Mouse (Mus musculus): ENCODE data around the gene Psma2.

Psma2 gene

DNA sequence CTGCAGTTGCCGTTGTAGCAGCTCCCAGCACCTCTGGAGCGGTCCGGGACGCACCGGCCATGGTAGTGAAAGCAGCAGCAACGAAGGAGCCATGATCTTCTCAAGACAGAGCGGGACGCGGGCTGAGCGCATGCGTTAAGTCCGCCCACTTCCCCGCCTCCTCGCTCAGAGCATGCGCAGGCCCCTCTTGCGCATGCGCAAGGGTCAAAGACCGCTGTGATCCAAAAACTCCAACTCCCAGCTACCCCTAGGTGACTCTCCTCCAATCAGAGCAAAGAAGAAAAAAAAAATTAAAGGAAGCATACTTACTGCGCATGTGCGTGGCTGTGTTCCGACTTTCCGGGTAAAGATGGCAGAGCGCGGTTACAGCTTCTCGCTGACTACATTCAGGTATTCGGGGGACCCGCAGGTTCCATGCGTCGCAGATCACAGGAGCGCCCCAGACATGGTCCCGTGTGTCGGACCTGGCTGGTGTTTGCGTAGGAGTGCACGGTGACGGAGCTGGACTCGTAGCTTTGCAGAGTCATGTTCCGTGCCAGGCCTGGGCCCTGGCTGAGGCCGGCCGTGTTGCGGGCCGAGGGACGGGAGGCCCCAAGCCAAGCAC lies at the start of gene Psma2, which contains the start of gene Mrpl32:
Gene Psma2 (plus strand): TSS at position 315 of the 604 bp plus-strand sequence.
Gene Mrpl32 (minus strand): TSS at position 240 of the 604 bp plus-strand sequence.
- peak; percentile 97 for ATAC-seq (ENCODE audit: low TSS enrichment)

DNA sequence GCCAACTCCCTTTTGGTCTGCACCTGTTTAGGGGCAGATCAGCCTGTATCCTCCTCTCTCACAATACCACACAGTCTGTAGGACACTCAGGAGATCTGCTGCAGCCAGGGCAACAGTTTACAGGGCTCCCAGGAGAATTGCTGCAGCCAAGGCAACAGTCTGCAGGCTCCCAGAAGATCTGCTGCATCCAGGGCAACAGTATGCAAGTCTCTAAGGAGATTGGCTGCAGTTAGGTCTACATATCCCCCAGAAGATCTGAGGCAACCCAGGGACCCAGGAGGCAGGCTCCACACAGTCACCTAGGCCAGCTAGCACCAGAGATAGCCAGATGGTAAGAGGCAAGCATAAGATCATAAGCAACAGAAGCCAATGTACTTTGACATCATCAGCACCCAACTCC lies 38.9 kb upstream of the Psma2 start:
- ATAC-seq (ENCODE audit: low TSS enrichment) = no peak

- peak; percentile 52; the same call in 1 of the 2 replicates for ATAC-seq (ENCODE audit: low TSS enrichment)
Observed at GRCm38 (mm10) chr13:14580392-14580791, 32.6 kb upstream of the Psma2 start.

DNA sequence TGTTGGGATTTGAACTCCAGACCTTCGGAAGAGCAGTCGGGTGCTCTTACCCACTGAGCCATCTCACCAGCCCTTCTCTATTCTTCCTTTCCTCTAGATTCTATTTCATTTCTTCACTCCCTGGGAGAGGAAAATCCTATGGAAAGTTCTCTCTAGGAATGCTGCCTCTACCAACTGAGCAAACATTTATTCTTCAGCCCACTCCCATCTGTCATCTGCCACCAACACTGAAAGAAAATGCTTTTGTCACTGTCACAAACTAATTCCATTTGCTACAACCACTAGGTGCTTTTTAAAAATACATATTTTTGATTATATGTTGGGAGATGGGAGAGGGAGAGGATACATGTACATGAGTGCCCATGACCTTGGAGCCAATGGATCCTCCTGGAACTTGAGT lies 10.3 kb upstream of the Psma2 start:
- ATAC-seq (ENCODE audit: low TSS enrichment) = peak; percentile 62

DNA sequence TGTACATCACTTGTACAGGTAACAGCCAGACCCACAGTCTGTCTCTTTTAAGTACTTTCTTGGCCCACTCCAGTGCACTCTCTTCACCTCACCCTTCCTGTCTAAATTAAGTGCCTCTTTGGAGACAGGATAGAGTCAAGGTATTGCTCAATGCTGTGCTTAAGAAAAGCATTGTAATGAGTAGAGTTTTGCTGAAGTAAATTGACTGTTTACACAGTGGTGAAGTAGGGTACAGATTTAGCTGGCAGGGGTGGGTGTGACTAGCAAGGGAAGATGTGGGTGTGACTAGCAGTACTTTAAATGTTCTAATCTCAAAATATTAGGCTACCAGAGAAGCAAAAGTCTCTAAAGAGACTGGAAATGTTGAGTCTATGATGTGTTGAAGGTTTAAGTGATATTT lies 5.4 kb upstream of the Psma2 start:
- ATAC-seq (ENCODE audit: low TSS enrichment) = 0 out of 2 replicates have a peak, but pooled peaks have one; percentile 29

DNA sequence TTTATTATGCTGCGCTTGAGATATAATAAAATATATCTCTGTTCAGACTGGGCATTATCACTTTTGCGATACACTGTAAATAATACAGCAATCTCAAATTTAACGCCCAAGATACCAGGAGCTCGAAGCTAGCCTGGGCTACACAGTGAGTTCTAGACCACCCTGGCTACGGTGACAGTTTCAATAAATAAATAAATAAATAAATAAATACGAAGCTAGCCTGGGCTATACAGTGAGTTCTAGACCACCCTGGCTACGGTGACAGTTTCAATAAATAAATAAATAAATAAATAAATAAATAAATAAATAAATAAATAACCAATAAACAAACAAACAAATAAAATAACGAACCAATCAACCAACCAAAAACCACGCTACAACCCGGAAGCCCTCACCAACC lies 577 bp upstream of the Psma2 start:
- no peak for ATAC-seq (ENCODE audit: low TSS enrichment)

GRCm38 (mm10) chr13:14613553-14613952 lies 513 bp downstream of the Psma2 start:
- no peak for ATAC-seq (ENCODE audit: low TSS enrichment)

- peak; percentile 83 for ATAC-seq (ENCODE audit: low TSS enrichment)
Observed at GRCm38 (mm10) chr13:14618724-14619123, 5.7 kb downstream of the Psma2 start.

GRCm38 (mm10) chr13:14629726-14630641 lies 16.9 kb downstream of the Psma2 start, which contains the start of gene AW209491:
TSS of gene AW209491 (plus strand) at chr13:14630154.
- ATAC-seq (ENCODE audit: low TSS enrichment) = peak; percentile 97

GRCm38 (mm10) chr13:14639998-14640397 lies 27.0 kb downstream of the Psma2 start:
- no peak for ATAC-seq (ENCODE audit: low TSS enrichment)

- ATAC-seq (ENCODE audit: low TSS enrichment) = peak; percentile 90
Observed at GRCm38 (mm10) chr13:14649301-14649700, 36.3 kb downstream of the Psma2 start.

GRCm38 (mm10) chr13:14667107-14667506 lies 54.1 kb downstream of the Psma2 start:
- ATAC-seq (ENCODE audit: low TSS enrichment) = no peak

DNA sequence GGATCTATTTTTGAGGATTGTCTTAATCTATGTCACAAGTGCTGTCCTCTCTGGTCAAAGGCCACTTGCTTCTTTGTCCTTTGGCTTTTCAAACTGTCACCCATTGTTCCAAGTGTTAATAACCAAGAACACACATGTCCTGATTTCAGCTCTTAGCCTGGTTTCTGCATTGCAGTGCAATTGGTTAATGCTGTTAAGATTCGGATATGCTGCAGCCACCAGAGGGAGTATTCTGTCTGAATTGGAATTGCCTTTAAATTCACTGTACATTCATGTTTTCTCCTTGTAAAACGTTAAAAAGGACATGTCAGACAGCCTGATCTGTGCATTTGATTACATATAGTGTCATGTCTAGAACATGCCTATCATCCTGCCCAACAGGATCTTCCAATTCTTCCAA lies 57.3 kb downstream of the Psma2 start:
- ATAC-seq (ENCODE audit: low TSS enrichment) = peak; percentile 98

DNA sequence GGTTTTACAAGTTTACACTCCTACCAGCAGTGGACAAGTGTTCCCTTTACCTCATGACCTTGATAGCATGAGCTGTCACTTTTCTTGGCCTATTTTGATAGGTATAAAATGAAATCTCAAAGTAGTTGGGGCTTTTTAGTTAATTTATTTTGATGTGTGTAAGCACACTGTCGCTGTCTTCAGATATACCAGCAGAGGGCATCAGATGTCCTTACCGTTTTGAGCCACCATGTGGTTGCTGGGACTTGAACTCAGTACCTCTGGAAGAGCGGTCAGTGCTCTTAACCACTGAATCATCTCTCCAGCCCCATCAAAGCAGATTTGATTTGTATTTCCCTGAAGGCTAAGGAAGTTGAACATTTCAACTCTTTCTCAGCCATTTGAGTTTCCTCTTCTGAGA lies 75.9 kb downstream of the Psma2 start:
- ATAC-seq (ENCODE audit: low TSS enrichment) = no peak

DNA sequence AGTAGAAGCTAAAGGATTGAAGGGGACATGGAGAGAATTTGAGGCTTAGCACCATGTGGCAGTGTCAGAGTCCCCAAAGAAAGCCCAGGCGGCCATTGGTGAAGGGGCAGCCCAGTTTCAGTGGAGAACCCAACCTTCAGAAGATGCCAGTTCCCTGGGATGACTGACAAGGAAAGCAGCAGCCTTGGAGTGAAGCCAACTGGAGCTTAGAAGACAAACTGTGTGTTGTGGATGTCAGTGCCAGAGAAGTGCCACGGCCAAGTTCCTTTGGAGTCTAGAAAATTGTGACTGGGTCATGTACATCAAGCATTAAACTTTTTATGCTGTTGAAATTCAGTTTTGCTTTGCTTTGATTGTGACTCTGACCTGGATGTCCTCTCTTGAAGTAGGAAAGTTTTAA lies 103.8 kb downstream of the Psma2 start:
- no peak for ATAC-seq (ENCODE audit: low TSS enrichment)

- no peak for ATAC-seq (ENCODE audit: low TSS enrichment)
Observed at GRCm38 (mm10) chr13:14717755-14718154, 104.7 kb downstream of the Psma2 start.
